Mouse (Mus musculus): ENCODE measurements around the gene Grm6.

The Grm6 gene

DNA sequence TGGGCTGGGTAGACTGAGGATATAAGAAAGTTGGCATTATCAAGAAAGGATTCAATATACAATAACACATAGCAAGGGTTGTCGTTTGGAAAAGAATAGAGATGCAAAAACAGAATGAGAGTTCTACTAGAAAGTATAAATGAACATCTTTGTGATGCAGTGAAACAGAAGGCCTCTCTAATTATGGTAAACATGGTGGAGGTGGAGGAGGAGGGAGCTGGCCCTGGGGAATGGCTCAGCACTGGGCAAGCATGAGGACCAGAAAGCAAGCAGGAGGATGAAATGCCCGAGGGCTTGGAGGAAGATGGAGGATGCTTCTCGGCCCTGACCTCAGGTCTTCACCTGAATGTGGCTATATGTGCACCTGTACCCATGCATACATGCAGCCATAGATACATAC, 64.0 kb downstream of the Grm6 start:
- DNase-seq (ENCODE audit: low read depth), result no peak
